Mouse (Mus musculus) liver, adult 2 months (tissue): ENCODE measurements at regions not wholly inside any gene's neighbourhood (a gene's known extent, or its start where the extent isn't known, plus 50 kb on each side); places are given as distances from the start of the nearest gene placed in this dataset.

ENCODE experiments used
- DNase-seq: peaks from one replicate; pipeline ENCODE4 v3.0.0-alpha.2; 2011; ENCODE audit warnings: low read depth, low spot score; ENCODE audit errors: extremely low read depth
- H3K27ac ChIP-seq: fragments of 200-500 bp; replicated peaks from 2 replicates; pipeline ENCODE4 v1.5.1; 2012; ENCODE audit warnings: low read depth, mild to moderate bottlenecking, control low read depth, inconsistent platforms, low read length; ENCODE audit not compliant: insufficient read depth
- H3K27me3 ChIP-seq: fragments of 200-500 bp; 2 replicates; pipeline ENCODE4 v1.6.1; 2012; ENCODE audit warnings: mild to moderate bottlenecking, moderate library complexity, low read length, inconsistent platforms; ENCODE audit not compliant: control insufficient read depth, insufficient read depth
- H3K36me3 ChIP-seq: fragments of 200-500 bp; 2 replicates; pipeline ENCODE4 v1.6.1; 2012; ENCODE audit warnings: low read length, inconsistent platforms; ENCODE audit not compliant: control insufficient read depth, insufficient read depth
- H3K4me1 ChIP-seq: fragments of 200-500 bp; 2 replicates; pipeline ENCODE4 v1.6.1; 2011; ENCODE audit warnings: low read length; ENCODE audit not compliant: control insufficient read depth, insufficient read depth
- H3K4me3 ChIP-seq: fragments of 200-500 bp; 2 replicates; pipeline ENCODE4 v1.5.1; 2011; ENCODE audit warnings: low read depth, mild to moderate bottlenecking, control low read depth, low read length, moderate library complexity; ENCODE audit not compliant: insufficient read depth
- H3K79me2 ChIP-seq: fragments of 200-500 bp; 2 replicates; pipeline ENCODE4 v1.6.1; 2012; ENCODE audit warnings: inconsistent platforms, mild to moderate bottlenecking, low read length, moderate library complexity; ENCODE audit not compliant: control insufficient read depth, insufficient read depth
- H3K9ac ChIP-seq: fragments of 200-500 bp; 2 replicates; pipeline ENCODE4 v1.6.1; 2012; ENCODE audit warnings: low read depth, mild to moderate bottlenecking, control low read depth, inconsistent platforms, low read length
- CTCF ChIP-seq: fragments of 200-500 bp; IDR thresholded peaks from 2 replicates; pipeline ENCODE4 v1.5.1; 2011; ENCODE audit warnings: low read depth, low read length, control low read depth
- POLR2A ChIP-seq: fragments of 200-500 bp; IDR thresholded peaks from 2 replicates; pipeline ENCODE4 v1.6.1; 2011; ENCODE audit warnings: low read length, control low read depth; ENCODE audit not compliant: insufficient read depth; ENCODE audit errors: extremely low read depth
- WGBS: fragments of 180-500 bp; shearing (Covaris S2); methylation state at CpG from one replicate; pipeline ENCODE4 v1.1.7; 2018; 5-methylcytosine and 5-hydroxymethylcytosine counted together

- TF ChIP-seq POLR2A (no peak), CTCF (no peak)
- no peak for DNase-seq
- H3K4me3 ChIP-seq = no peak overlapping the region
- no peaks in the 10 kb centered on the region for H3K79me2 ChIP-seq
- 86% methylated on average over 2 of the region's 2 CpGs for whole genome bisulfite sequencing
- H3K36me3 ChIP-seq = no peaks in the 10 kb centered on the region
- H3K9ac ChIP-seq = no peak overlapping the region
- no peaks in the 10 kb centered on the region for H3K4me1 ChIP-seq
- H3K27ac ChIP-seq = no peak overlapping the region
- no peaks in the 10 kb centered on the region for H3K27me3 ChIP-seq
These were observed 522.5 kb downstream of the 1700129C05Rik start for GRCm38 (mm10) chr14:58620186-58620585.

DNA sequence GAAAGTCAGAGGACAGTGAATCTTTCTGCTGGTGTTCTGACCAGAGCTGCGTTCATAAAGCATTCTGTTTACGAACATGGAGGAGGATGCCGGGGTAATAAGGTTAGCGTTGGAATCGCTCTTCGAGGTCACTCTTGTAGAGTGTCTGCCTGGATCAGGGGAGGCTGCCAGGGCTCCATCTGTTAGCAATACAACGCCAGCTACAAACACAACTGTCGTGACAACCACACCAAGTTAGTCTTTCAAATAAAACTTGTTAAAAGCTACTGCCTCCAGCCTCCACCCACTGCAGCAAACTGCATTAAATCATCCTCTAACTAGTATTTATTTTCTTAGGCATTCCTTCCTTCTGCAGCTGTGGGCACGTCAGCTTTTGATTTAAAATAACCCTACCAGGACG, 525.0 kb downstream of the 1700129C05Rik start:
- Histone ChIP-seq H3K9ac (no peak overlapping the region), H3K36me3 (no peaks in the 10 kb centered on the region), H3K4me3 (no peak overlapping the region), H3K4me1 (no peaks in the 10 kb centered on the region), H3K27ac (no peak overlapping the region), H3K79me2 (no peaks in the 10 kb centered on the region), H3K27me3 (no peaks in the 10 kb centered on the region)
- TF ChIP-seq POLR2A (no peak), CTCF (no peak)
- DNase-seq = no peak
- 77% methylated on average over 10 of the region's 10 CpGs for whole genome bisulfite sequencing

- 70% methylated on average over 4 of the region's 4 CpGs for WGBS
- TF ChIP-seq CTCF (no peak), POLR2A (no peak)
- Histone ChIP-seq H3K9ac (no peak overlapping the region), H3K4me3 (no peak overlapping the region), H3K27ac (no peak overlapping the region), H3K79me2 (no peaks in the 10 kb centered on the region), H3K4me1 (no peaks in the 10 kb centered on the region), H3K27me3 (0 out of 2 replicates have a peak, but pooled peaks cover 2% of the 10 kb centered on the region), H3K36me3 (no peaks in the 10 kb centered on the region)
- no peak for DNase-seq
These were observed 534.5 kb downstream of the 1700129C05Rik start for GRCm38 (mm10) chr14:58608216-58608615.

DNA sequence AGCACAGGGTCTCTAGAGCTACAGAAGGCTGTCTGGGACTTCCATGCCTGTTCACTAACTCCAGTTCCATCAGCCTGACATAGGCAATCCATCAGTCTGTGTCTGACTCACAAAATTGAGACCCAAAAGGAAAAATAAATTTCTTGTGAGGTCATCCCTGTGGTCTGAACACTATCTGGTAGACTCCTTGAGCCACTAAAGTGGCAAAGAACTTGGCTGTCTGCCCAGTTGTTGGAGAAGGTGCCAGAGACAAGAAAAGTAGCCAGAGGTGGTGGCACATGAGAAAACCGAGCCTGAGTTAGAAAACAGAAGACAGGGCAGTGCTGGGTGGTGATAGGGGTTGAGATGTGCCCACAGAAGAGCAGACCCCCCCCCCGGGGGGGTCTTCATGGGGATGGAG, 535.0 kb downstream of the 1700129C05Rik start:
- Histone ChIP-seq H3K79me2 (no peaks in the 10 kb centered on the region), H3K27ac (no peak overlapping the region), H3K9ac (no peak overlapping the region), H3K4me3 (no peak overlapping the region), H3K4me1 (no peaks in the 10 kb centered on the region), H3K36me3 (no peaks in the 10 kb centered on the region), H3K27me3 (0 out of 2 replicates have a peak, but pooled peaks cover 2% of the 10 kb centered on the region)
- 64% methylated on average over 2 of the region's 2 CpGs for WGBS
- TF ChIP-seq POLR2A (no peak), CTCF (no peak)
- no peak for DNase-seq

DNA sequence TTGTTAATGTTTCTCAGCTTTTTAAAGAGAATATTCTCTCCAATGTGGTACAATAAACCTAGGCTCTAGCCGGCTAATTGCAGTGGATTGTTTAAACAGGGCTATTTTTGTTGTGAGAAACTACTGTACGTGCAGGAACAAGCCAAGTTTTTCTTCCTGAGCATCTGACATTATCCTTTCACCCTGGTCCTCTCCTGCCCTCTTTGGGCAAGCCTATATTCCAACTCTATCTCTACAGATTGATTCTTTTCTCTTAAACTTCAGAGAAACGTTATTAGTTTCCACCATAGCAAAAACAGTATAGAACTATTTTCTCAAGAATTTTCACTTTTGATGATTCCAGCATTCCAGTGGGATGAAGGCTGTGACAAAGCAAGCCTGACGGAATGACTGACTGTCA, 535.2 kb downstream of the Fgf9 start:
- H3K27me3 ChIP-seq = 0 out of 2 replicates have a peak, but pooled peaks cover 2% of the 10 kb centered on the region
- 61% methylated on average over 4 of the region's 4 CpGs for WGBS
- H3K4me3 ChIP-seq = no peak overlapping the region
- no peaks in the 10 kb centered on the region for H3K36me3 ChIP-seq
- no peaks in the 10 kb centered on the region for H3K79me2 ChIP-seq
- no peak overlapping the region for H3K27ac ChIP-seq
- DNase-seq = no peak
- H3K4me1 ChIP-seq = no peaks in the 10 kb centered on the region
- H3K9ac ChIP-seq = no peak overlapping the region
- TF ChIP-seq POLR2A (no peak), CTCF (no peak)

DNA sequence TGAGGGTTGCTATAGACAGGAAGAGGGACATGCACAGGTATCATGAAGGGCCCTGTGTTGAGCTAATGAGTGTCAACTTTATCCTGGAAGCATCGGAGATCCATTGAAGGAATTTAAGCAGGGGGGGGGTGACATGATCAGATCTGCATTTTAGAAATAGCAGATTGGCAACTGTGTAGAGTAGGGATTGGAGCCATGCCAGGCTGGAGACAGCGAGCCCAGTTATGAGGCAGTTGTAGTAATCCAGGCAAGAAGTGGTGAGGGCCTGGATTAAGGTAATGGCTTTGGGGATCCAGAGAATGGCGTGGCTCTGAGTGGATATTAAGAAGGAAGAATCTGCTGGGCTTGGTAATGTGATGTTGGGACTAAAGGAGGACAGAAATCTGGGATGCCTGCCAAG, 528.5 kb downstream of the Fgf9 start:
- H3K4me1 ChIP-seq = no peaks in the 10 kb centered on the region
- 83% methylated on average over 3 of the region's 3 CpGs for WGBS
- H3K79me2 ChIP-seq = no peaks in the 10 kb centered on the region
- H3K27ac ChIP-seq = no peak overlapping the region
- DNase-seq = no peak
- H3K27me3 ChIP-seq = no peaks in the 10 kb centered on the region
- no peak overlapping the region for H3K9ac ChIP-seq
- no peaks in the 10 kb centered on the region for H3K36me3 ChIP-seq
- TF ChIP-seq POLR2A (no peak), CTCF (no peak)
- H3K4me3 ChIP-seq = no peak overlapping the region
